Mouse (Mus musculus) spleen, postnatal 14 days (tissue): ENCODE measurements around the gene Ehd1.
A peak's percentile ranks its signal among the peaks of the same experiment; 100 is the strongest.
"Not testable (repeated sequence)": the region's sequence is repeated elsewhere in the genome, so short reads cannot be mapped to it uniquely, and the experiment has no call there.

Experiments used
- DNase-seq, 2 experiments: peaks; one replicate each; pipeline ENCODE4 v3.0.0; 2021 to 2022; ENCODE audit warnings: low spot score in 2 of 2

Ehd1 gene

GRCm38 (mm10) chr19:6300402-6300841 is 23.9 kb downstream of the Ehd1 start:
- peak in 1 of 2 experiments; percentile 47 for DNase-seq

DNA sequence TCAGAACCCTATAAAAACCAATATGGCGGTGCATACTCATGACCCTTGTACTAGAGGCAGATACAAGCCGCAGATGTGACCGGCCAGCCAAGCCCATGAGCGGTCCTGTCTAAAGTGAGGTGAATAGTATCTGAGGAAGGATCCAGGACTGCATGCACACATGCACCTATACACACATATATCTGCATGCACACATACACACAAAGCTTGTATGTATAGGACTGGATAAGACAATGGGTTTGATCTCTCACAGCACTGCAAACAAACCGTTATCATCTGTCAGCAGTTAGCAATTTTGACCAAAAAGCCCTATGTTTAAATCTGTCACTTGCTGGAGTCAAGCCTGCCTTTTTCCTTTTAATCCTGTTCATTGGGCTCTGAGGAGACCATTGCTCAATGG is 25.6 kb downstream of the Ehd1 start:
- DNase-seq: no peak

DNA sequence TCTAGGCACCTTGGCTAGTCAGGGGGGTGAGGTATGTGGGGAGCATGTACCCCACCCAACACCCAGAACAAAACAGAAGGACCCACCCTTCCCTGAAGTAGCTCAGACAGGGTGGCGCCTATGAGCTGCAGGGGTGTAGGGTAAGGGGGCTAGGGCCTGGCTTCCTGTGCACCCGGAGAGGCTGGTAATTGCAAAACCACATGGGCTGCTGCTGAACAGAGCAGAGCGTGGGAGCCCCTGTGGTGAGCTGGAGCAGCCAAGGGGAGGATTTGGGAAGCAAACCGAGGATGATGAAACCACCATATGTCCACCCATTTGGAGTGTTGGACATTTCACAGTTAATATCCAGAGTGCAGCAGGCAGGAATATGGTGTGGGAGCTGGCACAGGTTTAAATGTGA is 26.0 kb downstream of the Ehd1 start:
- no peak for DNase-seq

DNA sequence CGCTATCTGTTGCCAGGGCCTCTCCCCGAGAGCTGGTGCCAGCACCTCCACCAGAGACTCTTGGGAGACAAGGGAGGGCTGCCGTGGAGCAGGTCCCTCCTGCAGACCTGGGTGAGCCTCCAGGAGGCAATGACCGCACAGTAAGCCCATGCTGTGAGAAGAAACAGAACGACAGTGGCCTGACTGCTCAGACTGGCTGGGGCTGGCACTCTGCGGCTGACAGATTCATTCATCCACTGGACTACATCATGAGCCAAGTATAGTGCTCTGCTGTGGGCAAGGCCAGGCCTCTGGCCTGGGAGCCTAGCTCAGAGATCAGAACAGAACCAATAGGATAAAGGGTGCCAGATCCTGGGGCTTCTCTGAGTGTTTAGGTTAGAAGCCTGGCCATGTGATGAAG is 27.3 kb downstream of the Ehd1 start:
- DNase-seq: no peak

DNA sequence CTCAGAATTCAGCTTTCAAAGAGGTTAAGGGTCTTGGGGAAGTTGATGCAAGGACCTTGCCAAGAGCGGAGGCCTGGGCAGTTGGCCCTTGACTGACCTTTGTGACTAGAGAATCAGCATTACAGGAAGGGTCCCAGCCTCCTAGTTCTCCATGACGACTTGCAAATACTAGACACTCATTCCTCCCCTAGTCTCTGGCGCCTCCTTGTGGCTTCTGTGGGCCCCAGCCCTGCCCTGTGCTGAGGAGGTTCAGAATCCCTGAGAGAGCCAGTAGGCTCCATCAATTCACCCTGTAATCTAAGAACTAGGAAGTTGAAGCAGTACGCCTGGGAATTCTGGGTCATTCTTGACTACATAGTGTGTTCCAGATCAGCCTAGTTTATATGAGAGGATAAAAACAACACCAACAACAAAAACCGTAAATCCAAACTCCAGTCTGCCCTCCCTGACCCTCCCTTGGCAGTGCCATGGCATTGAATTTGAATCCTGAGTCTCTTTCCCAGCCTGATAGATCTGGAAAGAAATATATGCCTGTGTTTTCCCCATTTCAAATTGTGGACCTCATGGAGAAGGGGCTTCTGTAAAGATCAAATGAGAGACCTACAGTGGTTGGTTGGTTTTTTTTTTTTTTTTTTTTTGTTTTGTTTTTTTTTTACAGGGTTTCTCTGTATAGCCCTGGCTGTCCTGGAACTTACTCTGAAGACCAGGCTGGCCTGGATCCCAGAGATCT is 28.4 kb downstream of the Ehd1 start:
- DNase-seq: peak; percentile 87 to 95

DNA sequence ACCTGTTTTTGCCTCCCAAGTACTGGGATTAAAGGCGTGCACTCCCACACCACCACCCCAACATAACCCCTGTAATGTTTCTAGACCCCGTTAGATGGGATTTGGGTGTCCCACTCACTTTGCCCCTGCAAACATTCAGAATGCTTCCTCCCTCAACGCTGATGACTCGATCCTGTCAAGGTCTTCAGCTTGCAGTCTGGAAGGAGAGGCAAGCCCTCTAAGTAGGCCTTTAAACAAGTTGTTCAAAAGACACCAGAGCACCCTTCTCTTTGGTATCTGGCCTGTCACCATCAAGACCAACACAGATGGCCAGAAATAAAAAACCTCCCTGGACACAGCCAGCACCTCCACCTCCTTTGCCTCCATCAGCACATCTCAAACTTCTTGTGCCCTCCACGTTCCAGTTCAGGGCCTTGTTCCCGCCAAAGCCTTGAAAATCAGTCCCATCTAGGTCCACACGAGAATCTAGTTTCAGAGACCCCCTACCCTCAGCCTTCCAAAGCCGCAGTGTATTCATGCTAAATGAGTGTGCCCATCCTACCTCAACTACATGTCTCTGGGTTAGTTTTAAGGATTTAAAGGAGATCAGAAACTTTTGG is 29.1 kb downstream of the Ehd1 start:
- DNase-seq: no peak

DNA sequence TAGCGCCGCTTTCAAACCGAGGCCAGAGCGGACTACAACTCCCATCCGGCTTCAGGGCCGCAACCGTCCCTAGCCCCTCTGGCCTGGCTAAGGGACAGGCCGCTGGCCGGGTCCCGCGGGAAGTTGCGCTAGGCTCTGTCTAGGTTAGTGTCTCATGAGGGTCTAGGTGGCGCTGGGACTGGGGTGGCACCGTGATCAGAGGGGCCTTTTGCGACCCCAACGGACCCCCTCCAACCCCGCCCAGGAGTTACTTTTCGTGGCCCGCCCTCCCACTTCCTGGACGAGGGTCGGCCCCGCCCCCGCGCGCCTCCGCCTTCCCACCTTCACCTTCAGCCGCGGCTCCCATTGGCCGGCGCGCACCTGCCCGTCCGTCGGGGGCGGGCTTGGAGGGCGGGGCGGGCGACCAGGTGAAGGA is 29.6 kb downstream of the Ehd1 start, which contains the start of gene Cdc42bpg:
Gene Cdc42bpg (plus strand): TSS at position 320 of the 415 bp plus-strand sequence.
- DNase-seq: peak; percentile 75 to 83

- peak; percentile 60 to 82 for DNase-seq
Measured at GRCm38 (mm10) chr19:6306586-6306985, 30.1 kb downstream of the Ehd1 start.

DNA sequence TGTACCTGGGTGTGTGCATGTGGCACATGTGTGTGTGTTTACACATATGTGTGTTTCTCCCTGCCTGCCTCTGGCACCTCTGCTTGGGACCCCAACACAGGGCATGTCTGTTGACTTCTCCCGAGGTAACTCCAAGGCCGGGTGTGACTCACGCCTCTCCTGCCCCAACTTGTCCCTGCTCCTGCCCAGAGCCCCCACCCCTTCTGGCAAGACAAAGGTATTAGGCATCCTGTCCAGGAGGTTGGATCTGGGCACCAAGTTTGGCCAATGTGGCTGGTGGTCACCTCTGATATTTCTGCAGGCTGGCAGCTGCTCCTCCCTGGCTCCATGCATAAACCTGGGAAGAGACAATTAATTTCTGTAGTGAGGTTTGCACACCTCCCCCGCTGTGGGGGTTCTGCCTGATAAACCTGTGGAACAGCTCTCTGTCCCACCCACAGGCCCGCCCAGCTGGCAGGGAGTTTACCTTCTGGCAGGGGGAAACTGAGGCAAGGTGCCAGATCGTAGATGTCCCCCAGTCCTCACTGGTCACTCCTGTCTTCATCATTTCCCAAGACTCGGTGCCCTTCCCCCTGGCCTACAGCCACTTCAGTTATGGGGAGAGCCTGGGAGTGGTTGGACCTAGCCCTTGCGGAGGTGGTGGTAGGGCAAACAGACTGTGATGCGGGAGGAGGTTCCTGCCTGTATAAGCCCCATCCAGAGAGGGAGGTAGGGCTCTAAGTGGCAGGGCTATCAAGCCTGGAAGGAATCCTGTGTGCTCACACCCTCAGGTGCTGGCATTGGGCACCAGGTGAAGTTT is 31.4 kb downstream of the Ehd1 start:
- no peak for DNase-seq

DNA sequence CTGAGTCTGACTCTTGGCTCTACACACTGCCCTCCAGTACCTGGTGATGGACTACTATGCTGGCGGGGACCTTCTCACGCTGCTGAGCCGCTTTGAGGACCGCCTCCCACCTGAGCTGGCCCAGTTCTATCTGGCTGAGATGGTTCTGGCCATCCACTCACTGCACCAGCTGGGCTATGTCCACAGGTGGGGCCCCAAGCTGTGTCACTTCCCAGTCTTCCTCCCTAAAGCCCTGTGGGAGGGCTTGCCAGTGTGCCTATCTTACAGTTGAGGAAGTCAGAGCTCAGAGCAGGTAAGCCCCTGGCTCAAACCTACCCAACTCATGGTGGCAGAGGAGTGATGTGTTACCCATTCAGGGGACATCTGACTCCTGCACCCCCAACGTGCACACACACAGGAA is 33.7 kb downstream of the Ehd1 start:
- no peak for DNase-seq

- not testable (repeated sequence) for DNase-seq
Measured at GRCm38 (mm10) chr19:6311783-6312182, 35.3 kb downstream of the Ehd1 start.

DNA sequence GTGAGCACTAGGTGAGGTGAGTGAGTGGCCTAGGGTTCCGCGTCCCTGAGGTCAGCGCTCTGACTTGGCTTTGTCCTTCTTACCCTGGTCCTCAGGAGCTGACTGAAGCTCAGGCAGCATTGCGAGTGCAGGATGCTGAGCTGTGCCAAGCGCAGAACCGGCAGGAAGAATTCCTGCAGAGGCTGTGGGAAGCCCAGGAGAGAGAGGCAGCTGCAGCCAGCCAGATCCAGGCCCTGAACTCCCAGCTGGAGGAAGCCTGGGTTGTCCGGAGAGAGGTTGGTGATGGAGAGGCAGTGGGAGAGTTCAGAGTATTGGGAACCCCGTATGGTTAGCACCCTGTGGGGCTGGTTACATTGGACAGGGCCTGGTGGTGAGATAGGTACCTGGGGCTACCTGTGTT is 37.3 kb downstream of the Ehd1 start:
- no peak for DNase-seq

DNA sequence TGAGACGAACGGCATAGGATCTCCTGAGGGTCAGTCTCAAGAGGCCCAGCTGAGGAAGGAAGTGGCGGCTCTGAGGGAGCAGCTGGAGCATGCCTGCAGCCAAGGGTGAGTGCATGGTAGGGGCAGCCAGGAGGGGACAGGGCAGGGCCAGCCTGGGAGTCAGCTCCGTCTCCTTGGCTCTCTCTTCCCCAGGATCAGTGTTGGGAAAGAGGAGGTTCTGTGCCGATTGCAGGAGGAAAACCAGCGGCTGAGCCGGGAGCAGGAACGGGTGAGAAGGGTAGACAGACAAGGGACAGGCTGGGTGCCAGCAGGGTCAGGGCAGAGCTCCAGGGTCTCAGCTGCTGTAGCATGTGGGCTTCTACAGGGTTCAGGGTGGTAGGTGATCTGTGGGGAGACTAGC is 38.0 kb downstream of the Ehd1 start:
- no peak for DNase-seq

DNA sequence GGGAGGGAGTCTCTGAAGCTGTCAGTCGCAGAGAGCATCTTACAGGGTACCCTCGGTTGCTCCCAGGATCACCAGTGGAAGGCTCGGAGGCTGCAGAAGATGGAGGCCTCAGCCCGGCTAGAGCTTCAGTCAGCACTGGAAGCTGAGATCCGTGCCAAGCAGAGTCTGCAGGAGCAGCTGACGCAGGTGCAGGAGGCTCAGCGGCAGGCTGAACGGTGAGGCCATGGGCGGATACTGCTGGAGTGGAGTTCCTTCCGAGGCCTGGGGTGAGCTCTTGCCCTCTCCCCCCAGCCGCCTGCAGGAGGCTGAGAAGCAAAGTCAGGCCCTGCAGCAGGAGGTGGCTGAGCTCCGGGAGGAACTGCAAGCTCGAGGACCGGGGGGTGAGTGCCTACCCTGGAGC is 39.0 kb downstream of the Ehd1 start:
- DNase-seq: no peak

GRCm38 (mm10) chr19:6318145-6318544 is 41.6 kb downstream of the Ehd1 start:
- no peak for DNase-seq

GRCm38 (mm10) chr19:6321358-6321757 is 44.8 kb downstream of the Ehd1 start:
- DNase-seq: no peak

GRCm38 (mm10) chr19:6321786-6322621 is 45.5 kb downstream of the Ehd1 start:
- no peak for DNase-seq

DNA sequence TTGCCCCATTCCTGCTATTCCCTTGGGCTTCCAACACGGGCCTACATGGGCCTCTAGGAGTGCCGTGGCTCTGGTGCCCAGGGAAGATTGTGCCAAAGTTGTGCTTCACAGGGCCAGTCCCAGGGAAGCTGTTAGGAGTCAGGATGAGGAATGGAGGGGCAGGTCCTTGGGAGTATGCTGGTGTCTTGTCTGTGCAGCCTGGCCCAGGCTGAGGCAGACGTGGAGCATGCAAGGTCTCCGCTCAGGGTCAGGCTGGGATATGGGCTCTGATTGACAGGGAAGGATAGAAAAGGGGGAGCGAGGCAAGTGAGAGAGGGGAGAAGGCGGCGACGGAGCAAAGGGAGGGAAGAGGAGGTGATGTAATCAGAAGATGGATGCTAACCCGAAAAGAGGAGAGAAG is 48.2 kb downstream of the Ehd1 start:
- DNase-seq: no peak

GRCm38 (mm10) chr19:6331178-6331577 is 54.7 kb downstream of the Ehd1 start:
- no peak for DNase-seq

GRCm38 (mm10) chr19:6331719-6332516 is 55.4 kb downstream of the Ehd1 start:
- DNase-seq: peak in 1 of 2 experiments; percentile 54
